Mouse (Mus musculus): ENCODE measurements around the gene Gria1. TPM values are rescaled to one million over a fixed set of nuclear protein-coding genes. Genes with fewer than 3 reads are reported as not detected.

Gria1 gene
- polyA plus RNA-seq, 1 experiment from 2014 or later = 0.63 TPM

- no peak overlapping the region for H3K4me2 ChIP-seq (replicated peaks; ENCODE audit: low read depth)
- no peak overlapping the region for H3K9ac ChIP-seq (ENCODE audit: low read length)
- no peaks in the 10 kb centered on the region for H3K36me3 ChIP-seq (ENCODE audit: control insufficient read depth, insufficient read depth, low read length)
- H3K27ac ChIP-seq (replicated peaks) = no peak overlapping the region
- DNase-seq (ENCODE audit: low spot score) (no peak), ATAC-seq (ENCODE audit: low FRiP score, low TSS enrichment) (no peak)
- no peaks in the 10 kb centered on the region for H3K27me3 ChIP-seq (ENCODE audit: control insufficient read depth, insufficient read depth, low read length)
- no peaks in the 10 kb centered on the region for H3K4me1 ChIP-seq (replicated peaks; ENCODE audit: control insufficient read depth, insufficient read depth)
- no peak overlapping the region for H3K4me3 ChIP-seq (ENCODE audit: low read depth, low read length)
- H3K9me3 ChIP-seq (ENCODE audit: control insufficient read depth, low read length) = no peaks in the 10 kb centered on the region
- no peak for TF ChIP-seq CTCF (IDR thresholded peaks at IDR 0.05; ENCODE audit: low read depth)
- TF ChIP-seq EP300 (optimal IDR thresholded peaks at IDR 0.05) = no peak
These were observed 196.1 kb downstream of the Gria1 start for GRCm38 (mm10) chr11:57207260-57207659.

GRCm38 (mm10) chr11:57214079-57214478 is 202.9 kb downstream of the Gria1 start:
- Histone ChIP-seq H3K4me3 (ENCODE audit: low read depth, low read length) (no peak overlapping the region), H3K9ac (ENCODE audit: low read length) (no peak overlapping the region), H3K9me3 (ENCODE audit: control insufficient read depth, low read length) (no peaks in the 10 kb centered on the region), H3K27ac (replicated peaks) (no peak overlapping the region), H3K4me2 (replicated peaks; ENCODE audit: low read depth) (no peak overlapping the region), H3K36me3 (ENCODE audit: control insufficient read depth, insufficient read depth, low read length) (no peaks in the 10 kb centered on the region), H3K27me3 (ENCODE audit: control insufficient read depth, insufficient read depth, low read length) (no peaks in the 10 kb centered on the region), H3K4me1 (replicated peaks; ENCODE audit: control insufficient read depth, insufficient read depth) (no peaks in the 10 kb centered on the region)
- TF ChIP-seq EP300 (optimal IDR thresholded peaks at IDR 0.05) (no peak), CTCF (IDR thresholded peaks at IDR 0.05; ENCODE audit: low read depth) (no peak)
- 92% methylated on average over 7 of the region's 7 CpGs for WGBS
- DNase-seq (ENCODE audit: low spot score) (no peak), ATAC-seq (ENCODE audit: low FRiP score, low TSS enrichment) (no peak)

GRCm38 (mm10) chr11:57214583-57214982 is 203.4 kb downstream of the Gria1 start:
- no peak overlapping the region for H3K9ac ChIP-seq (ENCODE audit: low read length)
- H3K27ac ChIP-seq (replicated peaks) = no peak overlapping the region
- H3K4me3 ChIP-seq (ENCODE audit: low read depth, low read length) = no peak overlapping the region
- 88% methylated on average over 5 of the region's 5 CpGs for WGBS
- no peaks in the 10 kb centered on the region for H3K9me3 ChIP-seq (ENCODE audit: control insufficient read depth, low read length)
- TF ChIP-seq CTCF (IDR thresholded peaks at IDR 0.05; ENCODE audit: low read depth) (no peak), EP300 (optimal IDR thresholded peaks at IDR 0.05) (no peak)
- ATAC-seq (ENCODE audit: low FRiP score, low TSS enrichment) (no peak), DNase-seq (ENCODE audit: low spot score) (no peak)
- no peaks in the 10 kb centered on the region for H3K4me1 ChIP-seq (replicated peaks; ENCODE audit: control insufficient read depth, insufficient read depth)
- no peaks in the 10 kb centered on the region for H3K27me3 ChIP-seq (ENCODE audit: control insufficient read depth, insufficient read depth, low read length)
- no peaks in the 10 kb centered on the region for H3K36me3 ChIP-seq (ENCODE audit: control insufficient read depth, insufficient read depth, low read length)
- H3K4me2 ChIP-seq (replicated peaks; ENCODE audit: low read depth) = no peak overlapping the region

GRCm38 (mm10) chr11:57222797-57223569 is 211.8 kb downstream of the Gria1 start:
- H3K4me3 ChIP-seq (ENCODE audit: low read depth, low read length) = no peak overlapping the region
- H3K4me2 ChIP-seq (replicated peaks; ENCODE audit: low read depth) = no peak overlapping the region
- no peak overlapping the region for H3K27ac ChIP-seq (replicated peaks)
- no peak for TF ChIP-seq EP300 (optimal IDR thresholded peaks at IDR 0.05)
- no peak for TF ChIP-seq CTCF (IDR thresholded peaks at IDR 0.05; ENCODE audit: low read depth)
- H3K36me3 ChIP-seq (ENCODE audit: control insufficient read depth, insufficient read depth, low read length) = no peaks in the 10 kb centered on the region
- H3K9me3 ChIP-seq (ENCODE audit: control insufficient read depth, low read length) = no peaks in the 10 kb centered on the region
- no peaks in the 10 kb centered on the region for H3K27me3 ChIP-seq (ENCODE audit: control insufficient read depth, insufficient read depth, low read length)
- 76% methylated on average over 8 of the region's 8 CpGs for WGBS
- no peak for ATAC-seq (ENCODE audit: low FRiP score, low TSS enrichment)
- no peak overlapping the region for H3K9ac ChIP-seq (ENCODE audit: low read length)
- no peaks in the 10 kb centered on the region for H3K4me1 ChIP-seq (replicated peaks; ENCODE audit: control insufficient read depth, insufficient read depth)
- no peak for DNase-seq (ENCODE audit: low spot score)

- no peak overlapping the region for H3K27ac ChIP-seq (replicated peaks)
- DNase-seq (ENCODE audit: low spot score) = no peak
- no peaks in the 10 kb centered on the region for H3K9me3 ChIP-seq (ENCODE audit: control insufficient read depth, low read length)
- no peak for ATAC-seq (ENCODE audit: low FRiP score, low TSS enrichment)
- H3K9ac ChIP-seq (ENCODE audit: low read length) = no peak overlapping the region
- no peaks in the 10 kb centered on the region for H3K27me3 ChIP-seq (ENCODE audit: control insufficient read depth, insufficient read depth, low read length)
- 91% methylated on average over 2 of the region's 2 CpGs for WGBS
- no peak overlapping the region for H3K4me2 ChIP-seq (replicated peaks; ENCODE audit: low read depth)
- TF ChIP-seq CTCF (IDR thresholded peaks at IDR 0.05; ENCODE audit: low read depth) (no peak), EP300 (optimal IDR thresholded peaks at IDR 0.05) (no peak)
- H3K4me1 ChIP-seq (replicated peaks; ENCODE audit: control insufficient read depth, insufficient read depth) = no peaks in the 10 kb centered on the region
- H3K4me3 ChIP-seq (ENCODE audit: low read depth, low read length) = no peak overlapping the region
- H3K36me3 ChIP-seq (ENCODE audit: control insufficient read depth, insufficient read depth, low read length) = no peaks in the 10 kb centered on the region
These were observed 224.3 kb downstream of the Gria1 start for GRCm38 (mm10) chr11:57235446-57235845.

- Histone ChIP-seq H3K4me2 (replicated peaks; ENCODE audit: low read depth) (no peak overlapping the region), H3K4me1 (replicated peaks; ENCODE audit: control insufficient read depth, insufficient read depth) (no peaks in the 10 kb centered on the region), H3K9me3 (ENCODE audit: control insufficient read depth, low read length) (no peaks in the 10 kb centered on the region), H3K27me3 (ENCODE audit: control insufficient read depth, insufficient read depth, low read length) (no peaks in the 10 kb centered on the region), H3K4me3 (ENCODE audit: low read depth, low read length) (no peak overlapping the region), H3K36me3 (ENCODE audit: control insufficient read depth, insufficient read depth, low read length) (no peaks in the 10 kb centered on the region), H3K27ac (replicated peaks) (no peak overlapping the region), H3K9ac (ENCODE audit: low read length) (no peak overlapping the region)
- no peak for DNase-seq (ENCODE audit: low spot score)
- WGBS = 54% methylated on average over 1 of the region's 1 CpGs
- TF ChIP-seq CTCF (IDR thresholded peaks at IDR 0.05; ENCODE audit: low read depth) (no peak), EP300 (optimal IDR thresholded peaks at IDR 0.05) (no peak)
- no peak for ATAC-seq (ENCODE audit: low FRiP score, low TSS enrichment)
These were observed 225.2 kb downstream of the Gria1 start for GRCm38 (mm10) chr11:57236431-57236830.

Measured in stomach, postnatal 0 days (tissue).